Mouse (Mus musculus) forebrain, embryonic 16.5 days (tissue): ENCODE measurements around the gene Kcnab1. TPM values are rescaled to one million over a fixed set of nuclear protein-coding genes. Genes with fewer than 3 reads are reported as not detected.
A peak's percentile ranks its signal among the peaks of the same experiment; 100 is the strongest.

ENCODE experiments used
- ATAC-seq: fragments of 200-750 bp; cut with Nextera tagmentation; 2 replicates; pipeline ENCODE4 v1.8.0; 2017; ENCODE audit warnings: mild to moderate bottlenecking, moderate library complexity
- H3K27ac ChIP-seq: fragments of 300-500 bp; sonication (generic); 2 replicates; pipeline ENCODE4 v1.5.1; 2014; ENCODE audit warnings: low read length, control low read depth
- H3K27me3 ChIP-seq: fragments of 300-500 bp; sonication (generic); replicated peaks from 2 replicates; pipeline ENCODE4 v1.6.1; 2014; ENCODE audit warnings: low read length; ENCODE audit not compliant: control insufficient read depth, insufficient read depth
- H3K36me3 ChIP-seq: fragments of 300-500 bp; sonication (generic); 2 replicates; pipeline ENCODE4 v1.6.1; 2014; ENCODE audit not compliant: control insufficient read depth, insufficient read depth
- H3K4me1 ChIP-seq: fragments of 300-500 bp; sonication (generic); replicated peaks from 2 replicates; pipeline ENCODE4 v1.6.1; 2014; ENCODE audit warnings: low read length; ENCODE audit not compliant: control insufficient read depth, insufficient read depth
- H3K4me2 ChIP-seq: fragments of 300-500 bp; sonication (generic); 2 replicates; pipeline ENCODE4 v1.6.1; 2014; ENCODE audit warnings: mild to moderate bottlenecking, low read length, control low read depth
- H3K4me3 ChIP-seq: fragments of 300-500 bp; sonication (generic); replicated peaks from 2 replicates; pipeline ENCODE4 v1.5.1; 2014; ENCODE audit warnings: mild to moderate bottlenecking, low read length, control low read depth
- H3K9ac ChIP-seq: fragments of 300-500 bp; sonication (generic); replicated peaks from 2 replicates; pipeline ENCODE4 v1.6.1; 2014; ENCODE audit warnings: low read depth, low read length, control low read depth
- H3K9me3 ChIP-seq: fragments of 300-500 bp; sonication (generic); 2 replicates; pipeline ENCODE4 v1.6.1; 2016; ENCODE audit warnings: low read length; ENCODE audit not compliant: control insufficient read depth
- WGBS: fragments of 180-500 bp; shearing (Covaris S2); extraction: QIAGEN DNeasy Blood & Tissue Kit; methylation state at CpG from one replicate; pipeline ENCODE4 v1.1.7; 2014; 5-methylcytosine and 5-hydroxymethylcytosine counted together
- polyA plus RNA-seq: library from polyadenylated mRNA; unstranded; fragments of >200 nt; fragmentation: Nextera tagmentation; extraction: Ambion mirVana; gene quantifications from 2 replicates; pipeline ENCODE4 v1.2.1, GENCODE M21; 2015

Gene Kcnab1
- polyA plus RNA-seq, 1 experiment from 2014 or later, result 8.9 TPM

- Histone ChIP-seq H3K4me2 (no peak overlapping the region), H3K27ac (no peak overlapping the region), H3K36me3 (no peaks in the 10 kb centered on the region), H3K9ac (no peak overlapping the region), H3K9me3 (no peaks in the 10 kb centered on the region), H3K4me3 (no peak overlapping the region), H3K27me3 (no peaks in the 10 kb centered on the region), H3K4me1 (no peaks in the 10 kb centered on the region)
- no peak for ATAC-seq
- 88% methylated on average over 1 of the region's 1 CpGs for WGBS
Observed at GRCm38 (mm10) chr3:65129625-65130024, 20.4 kb downstream of the Kcnab1 start.

GRCm38 (mm10) chr3:65134931-65135330, 25.7 kb downstream of the Kcnab1 start:
- H3K4me3 ChIP-seq, result no peak overlapping the region
- WGBS, result 86% methylated on average over 5 of the region's 5 CpGs
- no peak for ATAC-seq
- no peaks in the 10 kb centered on the region for H3K9me3 ChIP-seq
- H3K27ac ChIP-seq, result no peak overlapping the region
- H3K27me3 ChIP-seq, result no peaks in the 10 kb centered on the region
- H3K36me3 ChIP-seq, result no peaks in the 10 kb centered on the region
- no peak overlapping the region for H3K4me2 ChIP-seq
- H3K4me1 ChIP-seq, result no peaks in the 10 kb centered on the region
- no peak overlapping the region for H3K9ac ChIP-seq

- no peak overlapping the region for H3K4me3 ChIP-seq
- H3K9me3 ChIP-seq, result no peaks in the 10 kb centered on the region
- H3K27ac ChIP-seq, result no peak overlapping the region
- H3K27me3 ChIP-seq, result no peaks in the 10 kb centered on the region
- H3K4me2 ChIP-seq, result no peak overlapping the region
- 85% methylated on average over 5 of the region's 5 CpGs for WGBS
- no peak for ATAC-seq
- no peak overlapping the region for H3K9ac ChIP-seq
- no peaks in the 10 kb centered on the region for H3K4me1 ChIP-seq
- no peaks in the 10 kb centered on the region for H3K36me3 ChIP-seq
Observed at GRCm38 (mm10) chr3:65136897-65137296, 27.7 kb downstream of the Kcnab1 start.

GRCm38 (mm10) chr3:65138739-65139138, 29.6 kb downstream of the Kcnab1 start:
- Histone ChIP-seq H3K4me1 (no peaks in the 10 kb centered on the region), H3K4me3 (no peak overlapping the region), H3K27ac (no peak overlapping the region), H3K9ac (no peak overlapping the region), H3K36me3 (no peaks in the 10 kb centered on the region), H3K27me3 (no peaks in the 10 kb centered on the region), H3K9me3 (no peaks in the 10 kb centered on the region), H3K4me2 (no peak overlapping the region)
- ATAC-seq, result no peak
- 87% methylated on average over 3 of the region's 3 CpGs for WGBS

GRCm38 (mm10) chr3:65145152-65145551, 36.0 kb downstream of the Kcnab1 start:
- H3K4me2 ChIP-seq, result no peak overlapping the region
- no peaks in the 10 kb centered on the region for H3K4me1 ChIP-seq
- no peak overlapping the region for H3K9ac ChIP-seq
- H3K27ac ChIP-seq, result no peak overlapping the region
- H3K9me3 ChIP-seq, result no peaks in the 10 kb centered on the region
- peak; percentile 72 for ATAC-seq
- H3K27me3 ChIP-seq, result no peaks in the 10 kb centered on the region
- WGBS, result 11% methylated on average over 5 of the region's 5 CpGs
- H3K36me3 ChIP-seq, result no peaks in the 10 kb centered on the region
- H3K4me3 ChIP-seq, result no peak overlapping the region

- Histone ChIP-seq H3K27ac (no peak overlapping the region), H3K36me3 (no peaks in the 10 kb centered on the region), H3K4me3 (no peak overlapping the region), H3K4me1 (no peaks in the 10 kb centered on the region), H3K9ac (no peak overlapping the region), H3K27me3 (no peaks in the 10 kb centered on the region), H3K9me3 (no peaks in the 10 kb centered on the region), H3K4me2 (no peak overlapping the region)
- WGBS, result 88% methylated on average over 1 of the region's 1 CpGs
- ATAC-seq, result no peak
Observed at GRCm38 (mm10) chr3:65151808-65152207, 42.6 kb downstream of the Kcnab1 start.

- no peak overlapping the region for H3K27ac ChIP-seq
- H3K27me3 ChIP-seq, result no peaks in the 10 kb centered on the region
- H3K4me2 ChIP-seq, result no peak overlapping the region
- no peak overlapping the region for H3K9ac ChIP-seq
- no peak overlapping the region for H3K4me3 ChIP-seq
- WGBS, result 62% methylated on average over 5 of the region's 5 CpGs
- no peaks in the 10 kb centered on the region for H3K36me3 ChIP-seq
- ATAC-seq, result peak; percentile 58; the same call in 1 of the 2 replicates
- H3K9me3 ChIP-seq, result no peaks in the 10 kb centered on the region
- H3K4me1 ChIP-seq, result peaks cover 4% of the 10 kb centered on the region; the same call in 1 of the 2 replicates
Observed at GRCm38 (mm10) chr3:65172964-65173363, 63.8 kb downstream of the Kcnab1 start.

- H3K9me3 ChIP-seq, result no peaks in the 10 kb centered on the region
- H3K4me1 ChIP-seq, result peaks cover 4% of the 10 kb centered on the region; the same call in 1 of the 2 replicates
- no peak overlapping the region; the same call in 1 of the 2 replicates for H3K27ac ChIP-seq
- no peaks in the 10 kb centered on the region for H3K27me3 ChIP-seq
- 56% methylated on average over 12 of the region's 12 CpGs for whole genome bisulfite sequencing
- ATAC-seq, result peak; percentile 78
- H3K9ac ChIP-seq, result no peak overlapping the region
- no peak overlapping the region for H3K4me2 ChIP-seq
- no peak overlapping the region for H3K4me3 ChIP-seq
- no peaks in the 10 kb centered on the region for H3K36me3 ChIP-seq
Observed at GRCm38 (mm10) chr3:65174564-65174963, 65.4 kb downstream of the Kcnab1 start.

- Histone ChIP-seq H3K36me3 (no peaks in the 10 kb centered on the region), H3K27ac (no peak overlapping the region), H3K4me2 (no peak overlapping the region), H3K4me3 (no peak overlapping the region), H3K9me3 (no peaks in the 10 kb centered on the region), H3K27me3 (no peaks in the 10 kb centered on the region), H3K9ac (no peak overlapping the region), H3K4me1 (peaks cover 4% of the 10 kb centered on the region; the same call in 1 of the 2 replicates)
- ATAC-seq, result no peak
- 87% methylated on average over 4 of the region's 4 CpGs for WGBS
Observed at GRCm38 (mm10) chr3:65175819-65176218, 66.6 kb downstream of the Kcnab1 start.

GRCm38 (mm10) chr3:65176846-65177245, 67.7 kb downstream of the Kcnab1 start:
- ATAC-seq, result no peak
- no peak overlapping the region for H3K4me2 ChIP-seq
- H3K9me3 ChIP-seq, result no peaks in the 10 kb centered on the region
- H3K9ac ChIP-seq, result no peak overlapping the region
- H3K4me1 ChIP-seq, result peaks cover 4% of the 10 kb centered on the region; the same call in 1 of the 2 replicates
- no peaks in the 10 kb centered on the region for H3K27me3 ChIP-seq
- H3K36me3 ChIP-seq, result no peaks in the 10 kb centered on the region
- H3K4me3 ChIP-seq, result no peak overlapping the region
- H3K27ac ChIP-seq, result no peak overlapping the region
